Mouse (Mus musculus) liver, adult 2 months (tissue): ENCODE data around the gene Dusp12.

ENCODE experiments used
- CTCF ChIP-seq: fragments of 200-500 bp; IDR thresholded peaks from 2 replicates; pipeline ENCODE4 v1.5.1; 2011; ENCODE audit warnings: low read depth, low read length, control low read depth
- POLR2A ChIP-seq: fragments of 200-500 bp; IDR thresholded peaks from 2 replicates; pipeline ENCODE4 v1.6.1; 2011; ENCODE audit warnings: low read length, control low read depth; ENCODE audit not compliant: insufficient read depth; ENCODE audit errors: extremely low read depth

- TF ChIP-seq CTCF (no peak), POLR2A (no peak)
Measured at GRCm38 (mm10) chr1:170876906-170877305, 8.4 kb downstream of the Dusp12 start.
